Mouse (Mus musculus): ENCODE results near the gene Sik2. TPM values are rescaled to one million over a fixed set of nuclear protein-coding genes. Genes with fewer than 3 reads are reported as not detected.

Gene Sik2
- polyA plus RNA-seq, 1 experiment from 2014 or later, result 18.5 TPM

DNA sequence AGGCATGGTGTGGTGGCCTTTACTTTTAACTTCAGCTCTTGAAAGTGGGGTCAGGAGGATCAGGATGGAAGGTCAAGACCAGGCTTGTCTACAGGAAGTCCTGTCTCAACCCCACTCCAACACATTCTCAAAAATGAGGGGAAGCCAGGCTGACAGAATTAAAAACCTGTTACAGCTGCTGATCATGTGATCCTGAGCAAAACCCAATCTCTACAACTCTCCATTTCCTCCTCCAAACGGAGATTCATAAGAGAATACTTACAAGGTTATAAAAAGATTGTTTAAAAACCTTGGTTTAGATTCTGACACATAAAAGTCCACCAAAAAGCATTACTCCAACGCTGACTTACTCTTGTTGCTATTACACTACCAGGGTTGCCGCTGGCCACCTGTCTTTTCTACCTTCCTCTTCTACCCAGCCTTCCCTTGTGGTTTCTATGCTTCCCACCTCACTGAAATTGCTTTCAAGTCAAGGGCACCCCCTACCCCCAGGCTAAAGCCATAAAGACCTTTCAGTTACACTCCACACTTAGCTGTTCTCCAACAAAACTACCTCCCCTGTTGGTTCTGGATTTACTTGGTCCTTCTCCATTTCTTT, 67.0 kb downstream of the Sik2 start:
- Histone ChIP-seq H3K36me3 (ENCODE audit: control insufficient read depth, insufficient read depth) (no peaks in the 10 kb centered on the region), H3K9ac (ENCODE audit: low read length) (no peak overlapping the region), H3K27ac (ENCODE audit: low read length) (no peak overlapping the region), H3K4me3 (ENCODE audit: low read length) (no peak overlapping the region), H3K4me1 (ENCODE audit: control insufficient read depth, insufficient read depth, low read length) (no peaks in the 10 kb centered on the region), H3K9me3 (replicated peaks; ENCODE audit: control insufficient read depth, low read length) (no peaks in the 10 kb centered on the region), H3K4me2 (ENCODE audit: low read depth, low read length) (no peak overlapping the region), H3K27me3 (ENCODE audit: control insufficient read depth, insufficient read depth, low read length) (no peaks in the 10 kb centered on the region)
- 77% methylated on average over 3 of the region's 3 CpGs for WGBS
- no peak for ATAC-seq (replicated peaks; ENCODE audit: extremely low read depth, insufficient read depth, low FRiP score)

DNA sequence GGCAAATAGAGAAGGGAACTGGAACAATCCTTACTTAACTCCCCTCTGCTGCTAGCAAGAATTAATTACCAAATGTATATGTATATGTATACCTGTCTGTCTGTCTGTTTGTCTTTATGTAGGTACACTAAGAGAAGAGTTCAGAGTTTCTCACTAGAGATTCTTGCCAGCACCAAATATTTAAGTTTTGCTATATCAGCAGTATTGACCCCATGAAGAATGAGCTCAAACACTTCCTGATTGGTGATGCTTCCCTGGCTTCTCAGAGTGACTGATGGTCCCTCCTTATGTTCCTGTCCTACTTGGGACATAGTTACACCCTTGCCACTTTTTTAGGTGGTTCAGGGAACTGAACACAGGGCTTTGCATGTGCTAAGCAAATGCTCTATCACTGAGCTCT, 78.9 kb downstream of the Sik2 start:
- H3K27me3 ChIP-seq (ENCODE audit: control insufficient read depth, insufficient read depth, low read length), result no peaks in the 10 kb centered on the region
- H3K4me2 ChIP-seq (ENCODE audit: low read depth, low read length), result no peak overlapping the region
- no peak overlapping the region for H3K4me3 ChIP-seq (ENCODE audit: low read length)
- no peak overlapping the region for H3K9ac ChIP-seq (ENCODE audit: low read length)
- peaks cover 4% of the 10 kb centered on the region; the same call in 1 of the 2 replicates for H3K4me1 ChIP-seq (ENCODE audit: control insufficient read depth, insufficient read depth, low read length)
- no peak overlapping the region for H3K27ac ChIP-seq (ENCODE audit: low read length)
- peaks cover 6% of the 10 kb centered on the region; the same call in 1 of the 2 replicates for H3K36me3 ChIP-seq (ENCODE audit: control insufficient read depth, insufficient read depth)
- H3K9me3 ChIP-seq (replicated peaks; ENCODE audit: control insufficient read depth, low read length), result peaks cover 2% of the 10 kb centered on the region; the same call in 1 of the 2 replicates
- no peak for ATAC-seq (replicated peaks; ENCODE audit: extremely low read depth, insufficient read depth, low FRiP score)

- no peaks in the 10 kb centered on the region for H3K9me3 ChIP-seq (replicated peaks; ENCODE audit: control insufficient read depth, low read length)
- H3K27ac ChIP-seq (ENCODE audit: low read length), result no peak overlapping the region
- no peaks in the 10 kb centered on the region for H3K27me3 ChIP-seq (ENCODE audit: control insufficient read depth, insufficient read depth, low read length)
- ATAC-seq (replicated peaks; ENCODE audit: extremely low read depth, insufficient read depth, low FRiP score), result no peak
- no peak overlapping the region for H3K4me2 ChIP-seq (ENCODE audit: low read depth, low read length)
- peaks cover 3% of the 10 kb centered on the region; the same call in 1 of the 2 replicates for H3K36me3 ChIP-seq (ENCODE audit: control insufficient read depth, insufficient read depth)
- WGBS, result 33% methylated on average over 4 of the region's 4 CpGs
- peaks cover 6% of the 10 kb centered on the region for H3K4me1 ChIP-seq (ENCODE audit: control insufficient read depth, insufficient read depth, low read length)
- H3K9ac ChIP-seq (ENCODE audit: low read length), result no peak overlapping the region
- no peak overlapping the region for H3K4me3 ChIP-seq (ENCODE audit: low read length)
Measured at GRCm38 (mm10) chr9:50925801-50926200, 83.1 kb downstream of the Sik2 start.

GRCm38 (mm10) chr9:50924454-50924853, 84.4 kb downstream of the Sik2 start:
- H3K27ac ChIP-seq (ENCODE audit: low read length), result no peak overlapping the region
- no peak overlapping the region for H3K9ac ChIP-seq (ENCODE audit: low read length)
- no peak for ATAC-seq (replicated peaks; ENCODE audit: extremely low read depth, insufficient read depth, low FRiP score)
- H3K36me3 ChIP-seq (ENCODE audit: control insufficient read depth, insufficient read depth), result peaks cover 3% of the 10 kb centered on the region; the same call in 1 of the 2 replicates
- H3K9me3 ChIP-seq (replicated peaks; ENCODE audit: control insufficient read depth, low read length), result no peaks in the 10 kb centered on the region
- no peaks in the 10 kb centered on the region for H3K27me3 ChIP-seq (ENCODE audit: control insufficient read depth, insufficient read depth, low read length)
- no peak overlapping the region for H3K4me3 ChIP-seq (ENCODE audit: low read length)
- H3K4me1 ChIP-seq (ENCODE audit: control insufficient read depth, insufficient read depth, low read length), result peaks cover 7% of the 10 kb centered on the region
- H3K4me2 ChIP-seq (ENCODE audit: low read depth, low read length), result no peak overlapping the region

DNA sequence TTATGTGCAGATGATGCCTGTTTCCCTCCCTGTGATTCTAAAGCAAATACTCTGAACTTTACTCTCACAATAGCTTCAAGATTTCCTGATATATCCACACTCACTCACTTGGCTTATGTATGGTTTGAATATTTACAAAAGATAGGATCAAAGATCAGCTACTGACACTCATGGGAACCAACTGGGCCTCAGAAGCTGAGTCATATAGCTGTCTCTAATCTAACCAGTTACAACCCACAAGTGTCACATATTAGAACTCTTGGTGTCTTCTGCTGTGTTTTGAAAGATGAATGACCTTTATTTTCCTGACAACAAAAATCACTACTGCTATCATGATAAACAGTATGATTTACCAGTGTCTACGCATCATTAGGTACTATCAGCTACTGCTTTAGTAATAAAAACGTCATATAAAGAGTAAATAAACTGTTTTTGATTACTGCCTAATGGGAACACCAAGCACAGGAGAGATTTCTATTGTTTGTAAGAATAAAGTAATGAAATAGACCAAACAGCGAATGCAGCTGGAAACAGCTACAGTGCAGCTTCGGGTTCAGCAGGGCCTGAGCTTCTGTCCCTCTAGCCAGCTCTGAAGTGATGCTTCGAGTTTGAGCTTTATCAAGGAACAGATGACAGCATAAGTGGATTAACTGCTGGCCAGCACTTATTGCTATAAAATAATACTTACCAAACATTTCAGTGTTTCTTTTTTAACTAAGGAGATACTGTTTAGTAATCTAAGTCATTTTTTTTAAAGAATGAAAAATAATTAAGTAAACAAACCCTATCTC, 86.3 kb downstream of the Sik2 start:
- H3K27ac ChIP-seq (ENCODE audit: low read length), result no peak overlapping the region
- no peak overlapping the region for H3K4me3 ChIP-seq (ENCODE audit: low read length)
- H3K36me3 ChIP-seq (ENCODE audit: control insufficient read depth, insufficient read depth), result no peaks in the 10 kb centered on the region
- H3K4me2 ChIP-seq (ENCODE audit: low read depth, low read length), result no peak overlapping the region
- no peaks in the 10 kb centered on the region for H3K27me3 ChIP-seq (ENCODE audit: control insufficient read depth, insufficient read depth, low read length)
- no peak for ATAC-seq (replicated peaks; ENCODE audit: extremely low read depth, insufficient read depth, low FRiP score)
- H3K4me1 ChIP-seq (ENCODE audit: control insufficient read depth, insufficient read depth, low read length), result peaks cover 7% of the 10 kb centered on the region
- 60% methylated on average over 5 of the region's 5 CpGs for WGBS
- H3K9me3 ChIP-seq (replicated peaks; ENCODE audit: control insufficient read depth, low read length), result no peaks in the 10 kb centered on the region
- no peak overlapping the region for H3K9ac ChIP-seq (ENCODE audit: low read length)

DNA sequence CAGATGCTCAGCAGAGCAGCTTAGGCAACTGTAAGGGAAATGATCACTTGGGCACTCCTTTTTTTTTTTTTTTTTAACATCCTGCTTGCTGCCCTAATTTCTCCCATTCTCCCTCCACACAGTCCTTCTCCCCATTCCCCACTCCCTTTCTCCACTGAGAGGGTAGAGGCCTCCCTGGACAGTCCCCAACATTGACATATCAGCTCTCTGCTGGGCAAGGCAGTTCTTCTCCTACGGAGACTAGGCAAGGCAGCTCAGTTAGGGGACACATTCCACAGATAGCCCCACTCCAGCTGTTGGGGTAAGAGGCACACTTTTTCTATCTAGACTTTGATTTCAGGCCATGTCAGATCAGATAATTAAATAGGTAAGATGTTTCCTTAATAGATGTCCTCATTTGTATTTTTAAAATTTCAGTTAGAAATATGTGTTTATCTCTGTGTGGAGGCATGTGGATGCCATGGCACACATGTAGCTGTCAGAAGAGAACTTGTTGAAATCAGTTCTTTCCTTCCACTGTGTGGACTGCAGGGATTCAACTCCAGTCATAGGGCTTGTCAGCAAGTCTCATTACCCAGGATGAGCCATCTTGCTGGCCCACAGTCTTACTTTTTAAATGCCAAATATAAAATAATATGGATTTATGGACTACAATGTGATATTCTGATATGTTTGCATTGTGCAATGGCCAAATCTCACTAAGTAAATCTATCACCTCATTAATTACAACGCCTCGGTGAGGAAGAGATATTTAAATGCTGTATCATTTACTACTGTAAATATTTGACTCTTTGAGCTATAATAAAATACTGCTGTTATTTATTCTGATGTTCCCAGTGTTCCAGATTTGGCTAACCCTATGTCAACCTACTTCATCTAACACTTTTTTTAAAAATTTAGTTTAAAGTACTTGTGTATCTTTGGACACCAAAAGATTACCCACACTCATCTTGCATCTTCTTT, 87.7 kb downstream of the Sik2 start:
- no peak for ATAC-seq (replicated peaks; ENCODE audit: extremely low read depth, insufficient read depth, low FRiP score)
- no peaks in the 10 kb centered on the region for H3K9me3 ChIP-seq (replicated peaks; ENCODE audit: control insufficient read depth, low read length)
- WGBS, result 62% methylated on average over 3 of the region's 3 CpGs
- H3K27me3 ChIP-seq (ENCODE audit: control insufficient read depth, insufficient read depth, low read length), result no peaks in the 10 kb centered on the region
- H3K36me3 ChIP-seq (ENCODE audit: control insufficient read depth, insufficient read depth), result peaks cover 2% of the 10 kb centered on the region; the same call in 1 of the 2 replicates
- no peak overlapping the region for H3K9ac ChIP-seq (ENCODE audit: low read length)
- no peak overlapping the region for H3K4me3 ChIP-seq (ENCODE audit: low read length)
- peaks cover 7% of the 10 kb centered on the region for H3K4me1 ChIP-seq (ENCODE audit: control insufficient read depth, insufficient read depth, low read length)
- H3K27ac ChIP-seq (ENCODE audit: low read length), result no peak overlapping the region
- H3K4me2 ChIP-seq (ENCODE audit: low read depth, low read length), result no peak overlapping the region

DNA sequence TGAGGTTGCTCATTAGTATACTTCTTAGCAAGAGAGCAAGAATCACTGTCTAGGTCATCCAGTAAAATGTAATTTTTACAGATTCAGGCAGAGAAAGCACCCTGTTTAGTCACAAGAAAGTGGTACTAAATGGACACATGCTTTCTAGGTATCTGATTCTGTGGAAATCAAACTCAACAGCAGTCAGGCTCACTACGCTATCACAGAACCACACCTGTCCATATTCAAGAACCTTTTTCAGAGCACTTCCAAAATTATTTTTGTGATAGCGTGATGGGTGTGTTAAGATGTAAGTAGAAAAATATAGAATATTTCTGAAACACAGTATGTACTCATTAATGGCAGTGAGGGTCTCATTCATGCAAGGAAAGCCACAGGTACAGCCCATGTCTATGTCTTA, 89.3 kb downstream of the Sik2 start:
- Histone ChIP-seq H3K9me3 (replicated peaks; ENCODE audit: control insufficient read depth, low read length) (no peaks in the 10 kb centered on the region), H3K27ac (ENCODE audit: low read length) (no peak overlapping the region), H3K36me3 (ENCODE audit: control insufficient read depth, insufficient read depth) (peaks cover 7% of the 10 kb centered on the region), H3K4me3 (ENCODE audit: low read length) (no peak overlapping the region), H3K4me1 (ENCODE audit: control insufficient read depth, insufficient read depth, low read length) (peaks cover 3% of the 10 kb centered on the region; the same call in 1 of the 2 replicates), H3K9ac (ENCODE audit: low read length) (no peak overlapping the region), H3K4me2 (ENCODE audit: low read depth, low read length) (no peak overlapping the region), H3K27me3 (ENCODE audit: control insufficient read depth, insufficient read depth, low read length) (no peaks in the 10 kb centered on the region)
- ATAC-seq (replicated peaks; ENCODE audit: extremely low read depth, insufficient read depth, low FRiP score), result no peak
- WGBS, result 96% methylated on average over 2 of the region's 2 CpGs

- Histone ChIP-seq H3K4me2 (ENCODE audit: low read depth, low read length) (no peak overlapping the region), H3K9me3 (replicated peaks; ENCODE audit: control insufficient read depth, low read length) (no peaks in the 10 kb centered on the region), H3K4me1 (ENCODE audit: control insufficient read depth, insufficient read depth, low read length) (peaks cover 3% of the 10 kb centered on the region; the same call in 1 of the 2 replicates), H3K27ac (ENCODE audit: low read length) (no peak overlapping the region), H3K4me3 (ENCODE audit: low read length) (no peak overlapping the region), H3K27me3 (ENCODE audit: control insufficient read depth, insufficient read depth, low read length) (no peaks in the 10 kb centered on the region), H3K9ac (ENCODE audit: low read length) (no peak overlapping the region), H3K36me3 (ENCODE audit: control insufficient read depth, insufficient read depth) (peaks cover 7% of the 10 kb centered on the region)
- ATAC-seq (replicated peaks; ENCODE audit: extremely low read depth, insufficient read depth, low FRiP score), result no peak
- 86% methylated on average over 3 of the region's 3 CpGs for WGBS
Measured at GRCm38 (mm10) chr9:50918131-50918530, 90.7 kb downstream of the Sik2 start.
